Mouse (Mus musculus) left cerebral cortex, adult 11 months (tissue): Measurements from ENCODE around the gene Cckar.
A peak's percentile ranks its signal among the peaks of the same experiment; 100 is the strongest.

Experiments used
- DNase-seq: peaks from one replicate; pipeline ENCODE4 v3.0.0; 2022; ENCODE audit warnings: low spot score

The Cckar gene

GRCm38 (mm10) chr5:53672352-53672751 lies 35.2 kb downstream of the Cckar start:
- peak; percentile 32 for DNase-seq

GRCm38 (mm10) chr5:53671507-53671906 lies 36.0 kb downstream of the Cckar start:
- DNase-seq, result no peak

- no peak for DNase-seq
These were observed 37.1 kb downstream of the Cckar start for GRCm38 (mm10) chr5:53670321-53670938.

- no peak for DNase-seq
These were observed 39.5 kb downstream of the Cckar start for GRCm38 (mm10) chr5:53668021-53668420.

GRCm38 (mm10) chr5:53663665-53664064 lies 43.8 kb downstream of the Cckar start:
- no peak for DNase-seq

GRCm38 (mm10) chr5:53662413-53662812 lies 45.1 kb downstream of the Cckar start:
- DNase-seq, result no peak

GRCm38 (mm10) chr5:53661508-53661907 lies 46.0 kb downstream of the Cckar start:
- DNase-seq, result no peak

- DNase-seq, result no peak
These were observed 49.6 kb downstream of the Cckar start for GRCm38 (mm10) chr5:53657925-53658324.

GRCm38 (mm10) chr5:53656596-53656995 lies 50.9 kb downstream of the Cckar start:
- no peak for DNase-seq
